Mouse (Mus musculus) myocyte (in vitro differentiated cells): ENCODE results near the gene Rpl15.
"Not testable (repeated sequence)": the region's sequence is repeated elsewhere in the genome, so short reads cannot be mapped to it uniquely, and the experiment has no call there.

Experiments used
- CEBPB ChIP-seq: IDR thresholded peaks from 2 replicates; pipeline ENCODE4 v1.6.1; 2011; ENCODE audit warnings: mild to moderate bottlenecking, moderate library complexity; ENCODE audit not compliant: poor library complexity, insufficient read depth, severe bottlenecking
- E2F4 ChIP-seq: IDR thresholded peaks from one replicate; pipeline ENCODE4 v1.6.1; 2011; ENCODE audit warnings: mild to moderate bottlenecking, control low read depth, moderate library complexity; ENCODE audit not compliant: insufficient read depth
- MYOD1 ChIP-seq, 3 experiments: IDR thresholded peaks; one replicate each; pipeline ENCODE4 v1.6.1; 2011; ENCODE audit warnings: control low read depth in 2 of 3, low read depth in 2 of 3, mild to moderate bottlenecking in 2 of 3, moderate library complexity in 1 of 3; ENCODE audit not compliant: insufficient read length in 2 of 3, control insufficient read depth in 1 of 3
- MYOG ChIP-seq, 3 experiments: IDR thresholded peaks; one replicate each; pipeline ENCODE4 v1.6.1; 2011; ENCODE audit warnings: control low read depth in 2 of 3, low read depth in 2 of 3, mild to moderate bottlenecking in 2 of 3; ENCODE audit not compliant: insufficient read length in 2 of 3, control insufficient read depth in 1 of 3, insufficient read depth in 1 of 3
- POLR2A ChIP-seq: IDR thresholded peaks from one replicate; pipeline ENCODE4 v1.6.1; 2011; ENCODE audit warnings: low read depth, mild to moderate bottlenecking, control low read depth, moderate library complexity; ENCODE audit not compliant: insufficient read length
- POLR2AphosphoS2 ChIP-seq: IDR thresholded peaks from one replicate; pipeline ENCODE4 v1.6.1; 2011; ENCODE audit warnings: low read depth, control low read depth; ENCODE audit not compliant: insufficient read length
- TCF12 ChIP-seq: IDR thresholded peaks from one replicate; pipeline ENCODE4 v1.6.1; 2011; ENCODE audit warnings: mild to moderate bottlenecking, control low read depth; ENCODE audit not compliant: poor library complexity, insufficient read depth, severe bottlenecking
- TCF3 ChIP-seq: IDR thresholded peaks from one replicate; pipeline ENCODE4 v1.6.1; 2011; ENCODE audit warnings: low read depth, control low read depth; ENCODE audit not compliant: insufficient read length
- USF1 ChIP-seq: IDR thresholded peaks from one replicate; pipeline ENCODE4 v1.6.1; 2011; ENCODE audit warnings: low read depth, mild to moderate bottlenecking, control low read depth, moderate library complexity

- not testable (repeated sequence) for TF ChIP-seq E2F4; POLR2A; MYOD1 (IDR thresholded peaks at IDR 0.05; ENCODE audit: control insufficient read depth in 1 of 3, insufficient read length in 2 of 3, low read depth in 2 of 3); USF1; MYOG (IDR thresholded peaks at IDR 0.05; ENCODE audit: control insufficient read depth in 1 of 3, insufficient read depth in 1 of 3, insufficient read length in 2 of 3, low read depth in 2 of 3); POLR2AphosphoS2; CEBPB; TCF12; TCF3
Measured at GRCm38 (mm10) chr14:18229751-18230150, 41.4 kb downstream of the Rpl15 start.
